Mouse (Mus musculus): ENCODE data around the gene Olfm1. TPM values are rescaled to one million over a fixed set of nuclear protein-coding genes. Genes with fewer than 3 reads are reported as not detected.

The Olfm1 gene
- 1,000 to 10,000 TPM; 1,516 to 1,769 TPM for total RNA-seq (2021)

GRCm38 (mm10) chr2:28192821-28193689 is at the start of gene Olfm1:
Gene Olfm1, plus strand, starts transcription at chr2:28192992.
- DNase-seq (ENCODE audit: low spot score in 2 of 2): peak; percentile 86 to 92
- intact Hi-C loops (cut with DNase I): loop anchor here (5.0 kb wide), 3 partner anchors 96 to 221 kb away; no protein-coding TSS in a partner anchor

GRCm38 (mm10) chr2:28143417-28144045 is 49.3 kb upstream of the Olfm1 start:
- DNase-seq (ENCODE audit: low spot score in 2 of 2): no peak
- intact Hi-C loops (cut with DNase I): no loop called here

GRCm38 (mm10) chr2:28145702-28146101 is 47.1 kb upstream of the Olfm1 start:
- no peak for DNase-seq (ENCODE audit: low spot score in 2 of 2)
- intact Hi-C loops (cut with DNase I): no loop called here

- no peak for DNase-seq (ENCODE audit: low spot score in 2 of 2)
- intact Hi-C loops (cut with DNase I): no loop called here
These were observed 46.6 kb upstream of the Olfm1 start for GRCm38 (mm10) chr2:28146152-28146551.

- no peak for DNase-seq (ENCODE audit: low spot score in 2 of 2)
- intact Hi-C loops (cut with DNase I): no loop called here
These were observed 46.1 kb upstream of the Olfm1 start for GRCm38 (mm10) chr2:28146685-28147084.

- DNase-seq (ENCODE audit: low spot score in 2 of 2): no peak
- intact Hi-C loops (cut with DNase I): no loop called here
These were observed 45.5 kb upstream of the Olfm1 start for GRCm38 (mm10) chr2:28147248-28147794.

GRCm38 (mm10) chr2:28149688-28150087 is 43.1 kb upstream of the Olfm1 start:
- intact Hi-C loops (cut with DNase I): no loop called here
- DNase-seq (ENCODE audit: low spot score in 2 of 2): no peak

GRCm38 (mm10) chr2:28160568-28160967 is 32.2 kb upstream of the Olfm1 start:
- intact Hi-C loops (cut with DNase I): no loop called here
- no peak for DNase-seq (ENCODE audit: low spot score in 2 of 2)

GRCm38 (mm10) chr2:28165570-28165969 is 27.2 kb upstream of the Olfm1 start:
- DNase-seq (ENCODE audit: low spot score in 2 of 2): no peak
- intact Hi-C loops (cut with DNase I): no loop called here

- DNase-seq (ENCODE audit: low spot score in 2 of 2): peak; percentile 79 to 80
These were observed 23.5 kb upstream of the Olfm1 start for GRCm38 (mm10) chr2:28169336-28169735.

GRCm38 (mm10) chr2:28171962-28172361 is 20.8 kb upstream of the Olfm1 start:
- DNase-seq (ENCODE audit: low spot score in 2 of 2): no peak
- intact Hi-C loops (cut with DNase I): no loop called here

More at GRCm38 (mm10) chr2:28169336-28169735, 23.5 kb upstream of the Olfm1 start:
- intact Hi-C loops (cut with DNase I): loop anchor here (1.0 to 2.0 kb wide), 2 partner anchors 65 to 101 kb away; no protein-coding TSS in a partner anchor

GRCm38 (mm10) chr2:28173225-28174141 is 19.3 kb upstream of the Olfm1 start:
- intact Hi-C loops (cut with DNase I): no loop called here
- DNase-seq (ENCODE audit: low spot score in 2 of 2): no peak

GRCm38 (mm10) chr2:28174441-28174840 is 18.4 kb upstream of the Olfm1 start:
- DNase-seq (ENCODE audit: low spot score in 2 of 2): no peak
- intact Hi-C loops (cut with DNase I): no loop called here

GRCm38 (mm10) chr2:28178600-28178999 is 14.2 kb upstream of the Olfm1 start:
- no peak for DNase-seq (ENCODE audit: low spot score in 2 of 2)
- intact Hi-C loops (cut with DNase I): no loop called here

- intact Hi-C loops (cut with DNase I): no loop called here
These were observed 12.7 kb upstream of the Olfm1 start for GRCm38 (mm10) chr2:28180053-28180452.

GRCm38 (mm10) chr2:28188398-28188944 is 4.3 kb upstream of the Olfm1 start:
- intact Hi-C loops (cut with DNase I): no loop called here
- DNase-seq (ENCODE audit: low spot score in 2 of 2): no peak

More at GRCm38 (mm10) chr2:28180053-28180452, 12.7 kb upstream of the Olfm1 start:
- DNase-seq (ENCODE audit: low spot score in 2 of 2): no peak

GRCm38 (mm10) chr2:28193690-28194087 is 897 bp downstream of the Olfm1 start:
- intact Hi-C loops (cut with DNase I): loop anchor here (5.0 kb wide), 3 partner anchors 96 to 221 kb away; no protein-coding TSS in a partner anchor
- no peak for DNase-seq (ENCODE audit: low spot score in 2 of 2)

- no peak for DNase-seq (ENCODE audit: low spot score in 2 of 2)
- intact Hi-C loops (cut with DNase I): loop anchor here (5.0 kb wide), 3 partner anchors 98 to 223 kb away; no protein-coding TSS in a partner anchor
These were observed 2.3 kb downstream of the Olfm1 start for GRCm38 (mm10) chr2:28194962-28195617.
